Mouse (Mus musculus) midbrain, embryonic 16.5 days (tissue): ENCODE measurements around the gene Ddx19b. TPM values are rescaled to one million over a fixed set of nuclear protein-coding genes. Genes with fewer than 3 reads are reported as not detected.
A peak's percentile ranks its signal among the peaks of the same experiment; 100 is the strongest.
"Not testable (repeated sequence)": the region's sequence is repeated elsewhere in the genome, so short reads cannot be mapped to it uniquely, and the experiment has no call there.

Experiments
- ATAC-seq: fragments of 200-750 bp; cut with Nextera tagmentation; 2 replicates; pipeline ENCODE4 v1.8.0; 2017; ENCODE audit warnings: moderate TSS enrichment
- H3K27ac ChIP-seq: fragments of 300-500 bp; sonication (generic); 2 replicates; pipeline ENCODE4 v1.5.1; 2014; ENCODE audit warnings: mild to moderate bottlenecking, low read length, mixed read lengths
- H3K27me3 ChIP-seq: fragments of 300-500 bp; sonication (generic); 2 replicates; pipeline ENCODE4 v1.6.1; 2014; ENCODE audit warnings: low read depth, low read length, mixed read lengths; ENCODE audit not compliant: control insufficient read depth, insufficient read depth
- H3K36me3 ChIP-seq: fragments of 300-500 bp; sonication (generic); 2 replicates; pipeline ENCODE4 v1.6.1; 2014; ENCODE audit warnings: mild to moderate bottlenecking, low read length, moderate library complexity, mixed read lengths; ENCODE audit not compliant: control insufficient read depth, insufficient read depth
- H3K4me1 ChIP-seq: fragments of 300-500 bp; sonication (generic); 2 replicates; pipeline ENCODE4 v1.6.1; 2014; ENCODE audit warnings: mild to moderate bottlenecking, low read length, mixed read lengths; ENCODE audit not compliant: control insufficient read depth, insufficient read depth
- H3K4me2 ChIP-seq: fragments of 300-500 bp; sonication (generic); 2 replicates; pipeline ENCODE4 v1.6.1; 2014; ENCODE audit warnings: mild to moderate bottlenecking, low read length, mixed read lengths
- H3K4me3 ChIP-seq: fragments of 300-500 bp; sonication (generic); 2 replicates; pipeline ENCODE4 v1.5.1; 2014; ENCODE audit warnings: low read depth, mild to moderate bottlenecking, low read length, moderate library complexity, mixed read lengths
- H3K9ac ChIP-seq: fragments of 300-500 bp; sonication (generic); 2 replicates; pipeline ENCODE4 v1.6.1; 2014; ENCODE audit warnings: low read depth, low read length, mixed read lengths
- H3K9me3 ChIP-seq: fragments of 300-500 bp; sonication (generic); replicated peaks from 2 replicates; pipeline ENCODE4 v1.6.1; 2014; ENCODE audit warnings: mild to moderate bottlenecking, low read length, mixed read lengths; ENCODE audit not compliant: control insufficient read depth, poor library complexity, severe bottlenecking
- WGBS: fragments of 180-500 bp; shearing (Covaris S2); extraction: QIAGEN DNeasy Blood & Tissue Kit; methylation state at CpG from one replicate; pipeline ENCODE4 v1.1.7; 2014; 5-methylcytosine and 5-hydroxymethylcytosine counted together
- polyA plus RNA-seq: library from polyadenylated mRNA; unstranded; fragments of >200 nt; fragmentation: Nextera tagmentation; extraction: Ambion mirVana; gene quantifications from 2 replicates; pipeline ENCODE4 v1.2.1, GENCODE M21; 2015

Ddx19b gene
- polyA plus RNA-seq, 1 experiment from 2014 or later: 7.2 TPM

DNA sequence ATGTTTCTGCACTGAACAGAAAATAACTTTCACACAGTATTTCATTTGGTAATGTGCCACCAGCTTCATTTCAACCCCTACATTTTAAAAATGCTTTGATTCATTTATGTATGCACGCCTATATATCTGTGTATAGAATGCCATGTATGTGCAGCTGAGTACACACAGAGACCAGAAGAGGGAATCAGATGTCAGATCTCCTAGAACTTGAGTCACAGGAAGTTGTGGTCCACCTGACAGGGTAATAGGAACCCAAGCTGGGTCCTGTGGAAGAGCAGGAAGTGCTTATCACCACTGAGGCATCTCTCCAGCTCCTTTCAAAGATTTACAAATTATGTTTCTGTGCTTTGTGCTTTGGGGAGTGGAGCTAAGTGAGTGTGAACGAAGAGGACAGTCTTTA is 50.2 kb downstream of the Ddx19b start:
- ATAC-seq: no peak
- WGBS: 91% methylated on average over 2 of the region's 2 CpGs
- no peak overlapping the region for H3K9ac ChIP-seq
- peaks cover 24% of the 10 kb centered on the region for H3K36me3 ChIP-seq
- no peaks in the 10 kb centered on the region for H3K4me1 ChIP-seq
- H3K9me3 ChIP-seq: no peaks in the 10 kb centered on the region
- H3K4me2 ChIP-seq: no peak overlapping the region
- H3K27me3 ChIP-seq: no peaks in the 10 kb centered on the region
- H3K27ac ChIP-seq: no peak overlapping the region
- no peak overlapping the region for H3K4me3 ChIP-seq

- ATAC-seq, H3K27ac ChIP-seq, H3K9ac ChIP-seq, H3K4me2 ChIP-seq, H3K9me3 ChIP-seq, H3K27me3 ChIP-seq, H3K4me1 ChIP-seq, H3K4me3 ChIP-seq: not testable (repeated sequence)
- WGBS: 90% methylated on average over 2 of the region's 2 CpGs
- H3K36me3 ChIP-seq: peaks cover 17% of the 10 kb centered on the region
Observed at GRCm38 (mm10) chr8:110977987-110978386, 53.6 kb downstream of the Ddx19b start.

DNA sequence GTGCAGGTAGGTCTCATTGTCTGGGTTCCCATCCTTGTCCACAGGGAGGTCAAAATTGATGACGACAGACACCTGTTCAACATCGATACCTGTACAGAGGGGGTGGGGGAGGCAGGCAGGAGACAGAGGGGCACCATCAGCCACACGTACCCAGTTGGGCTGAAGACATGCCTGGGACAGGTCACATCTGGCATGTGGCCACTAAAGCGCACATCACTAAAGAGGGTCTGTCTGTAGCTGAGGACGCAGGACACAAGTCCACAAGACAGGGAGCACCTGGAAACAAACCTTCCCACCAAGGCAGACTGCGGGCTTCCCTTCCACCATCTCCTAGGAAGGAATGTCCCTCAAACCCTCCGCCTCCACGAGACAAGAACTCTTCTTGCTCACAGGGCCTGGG is 55.0 kb downstream of the Ddx19b start:
- H3K27me3 ChIP-seq, H3K9ac ChIP-seq, H3K9me3 ChIP-seq, H3K4me1 ChIP-seq, H3K4me3 ChIP-seq, H3K4me2 ChIP-seq, H3K27ac ChIP-seq, ATAC-seq: not testable (repeated sequence)
- H3K36me3 ChIP-seq: peaks cover 13% of the 10 kb centered on the region
- WGBS: 96% methylated on average over 8 of the region's 8 CpGs

- Histone ChIP-seq H3K27ac (peak overlapping the region; percentile 68; the same call in 1 of the 2 replicates), H3K36me3 (peaks cover 6% of the 10 kb centered on the region), H3K9me3 (no peaks in the 10 kb centered on the region), H3K4me1 (peaks cover 7% of the 10 kb centered on the region), H3K27me3 (no peaks in the 10 kb centered on the region), H3K4me2 (peak overlapping the region; percentile 92), H3K9ac (peak overlapping the region; percentile 65), H3K4me3 (peak overlapping the region; percentile 57)
- WGBS: 4% methylated on average over 45 of the region's 45 CpGs
- peak; percentile 98 for ATAC-seq
Observed at GRCm38 (mm10) chr8:110969910-110970770, 61.4 kb downstream of the Ddx19b start.

GRCm38 (mm10) chr8:110967326-110967725 is 64.2 kb downstream of the Ddx19b start:
- WGBS: 83% methylated on average over 9 of the region's 9 CpGs

DNA sequence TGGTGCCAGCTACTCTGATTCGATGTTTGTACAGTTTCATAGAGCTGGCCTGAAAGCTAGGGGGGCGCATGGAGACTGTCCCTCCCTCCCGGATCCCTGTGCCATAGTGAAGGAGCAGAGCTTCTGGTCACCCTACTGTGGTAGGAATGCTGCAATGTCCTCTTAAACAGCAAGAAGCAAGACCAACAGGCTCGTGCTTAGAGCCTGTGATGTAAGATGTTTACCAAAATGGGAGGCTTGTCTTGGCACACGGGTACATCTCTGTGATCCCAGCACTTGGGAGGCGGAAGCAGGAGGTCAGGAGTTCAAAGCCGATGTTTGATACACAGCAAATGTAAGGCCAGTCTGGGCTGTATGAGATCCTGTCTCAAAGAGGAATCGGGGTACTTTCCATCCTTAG is 65.0 kb downstream of the Ddx19b start:
- Histone ChIP-seq H3K4me3 (no peak overlapping the region), H3K4me2 (no peak overlapping the region), H3K4me1 (peaks cover 7% of the 10 kb centered on the region), H3K27ac (no peak overlapping the region), H3K9ac (no peak overlapping the region), H3K27me3 (no peaks in the 10 kb centered on the region), H3K36me3 (no peaks in the 10 kb centered on the region; the same call in 1 of the 2 replicates), H3K9me3 (no peaks in the 10 kb centered on the region)
- no peak for ATAC-seq
- WGBS: 84% methylated on average over 8 of the region's 8 CpGs

More at GRCm38 (mm10) chr8:110967326-110967725, 64.2 kb downstream of the Ddx19b start:
- Histone ChIP-seq H3K27ac (no peak overlapping the region), H3K27me3 (no peaks in the 10 kb centered on the region), H3K4me1 (peaks cover 7% of the 10 kb centered on the region), H3K4me2 (no peak overlapping the region), H3K9me3 (no peaks in the 10 kb centered on the region), H3K36me3 (no peaks in the 10 kb centered on the region; the same call in 1 of the 2 replicates), H3K4me3 (no peak overlapping the region), H3K9ac (no peak overlapping the region)
- ATAC-seq: no peak

DNA sequence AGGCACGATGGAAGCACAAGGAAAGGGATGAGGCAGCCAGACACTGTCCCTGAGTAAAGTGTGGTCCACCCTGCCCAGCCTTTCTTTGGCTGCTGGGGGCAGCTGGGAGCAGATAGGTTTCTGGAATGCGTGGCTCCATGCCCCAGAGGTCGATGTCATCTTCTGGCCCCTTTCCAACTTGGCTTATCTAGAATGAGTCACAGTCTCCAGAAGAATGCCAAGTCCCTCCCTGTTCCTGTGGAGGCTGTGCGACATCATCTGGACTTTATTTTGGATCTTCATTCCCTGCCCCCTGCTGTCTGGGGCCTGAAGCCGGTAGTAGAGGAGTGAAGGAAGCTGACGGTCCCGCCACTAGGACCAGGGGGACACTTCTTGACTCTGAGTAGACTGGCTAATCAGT is 66.0 kb downstream of the Ddx19b start:
- Histone ChIP-seq H3K36me3 (no peaks in the 10 kb centered on the region; the same call in 1 of the 2 replicates), H3K4me1 (peaks cover under 1% of the 10 kb centered on the region; the same call in 1 of the 2 replicates), H3K27ac (no peak overlapping the region), H3K27me3 (no peaks in the 10 kb centered on the region), H3K4me2 (no peak overlapping the region), H3K9me3 (no peaks in the 10 kb centered on the region), H3K4me3 (no peak overlapping the region), H3K9ac (no peak overlapping the region)
- ATAC-seq: no peak
- WGBS: 76% methylated on average over 7 of the region's 7 CpGs

GRCm38 (mm10) chr8:110964666-110965065 is 66.9 kb downstream of the Ddx19b start:
- Histone ChIP-seq H3K27me3 (no peaks in the 10 kb centered on the region), H3K9ac (no peak overlapping the region), H3K4me1 (no peaks in the 10 kb centered on the region), H3K4me2 (no peak overlapping the region), H3K4me3 (no peak overlapping the region), H3K9me3 (no peaks in the 10 kb centered on the region), H3K36me3 (peaks cover 5% of the 10 kb centered on the region), H3K27ac (0 out of 2 replicates have a peak overlapping the region, but pooled peaks have one; percentile 9)
- ATAC-seq: no peak
- WGBS: 68% methylated on average over 7 of the region's 7 CpGs

DNA sequence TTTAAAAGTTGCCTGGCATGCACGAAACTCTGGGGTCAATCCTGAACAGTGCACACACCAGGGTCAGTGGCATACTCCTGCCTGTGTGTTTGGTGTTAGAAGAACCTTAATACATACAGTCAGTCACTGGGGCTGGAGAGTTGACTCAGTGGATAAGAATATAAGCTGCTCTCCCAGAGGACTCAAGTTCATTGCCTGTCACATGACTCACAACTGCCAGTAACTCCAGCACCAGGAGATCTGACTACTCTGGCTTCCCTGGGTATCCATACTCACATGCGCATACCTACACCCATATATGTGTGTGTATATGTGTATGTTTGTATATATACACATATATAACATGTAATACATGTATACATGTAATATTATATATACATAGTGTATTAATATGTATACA is 68.5 kb downstream of the Ddx19b start:
- Histone ChIP-seq H3K36me3 (peaks cover 8% of the 10 kb centered on the region), H3K4me3 (no peak overlapping the region), H3K9me3 (no peaks in the 10 kb centered on the region), H3K4me2 (no peak overlapping the region), H3K27me3 (no peaks in the 10 kb centered on the region), H3K27ac (no peak overlapping the region), H3K4me1 (no peaks in the 10 kb centered on the region), H3K9ac (no peak overlapping the region)
- 75% methylated on average over 2 of the region's 2 CpGs for WGBS
- no peak for ATAC-seq
